Mouse (Mus musculus) forebrain, embryonic 14.5 days (tissue): Measurements from ENCODE around the gene Reps2. TPM values are rescaled to one million over a fixed set of nuclear protein-coding genes. Genes with fewer than 3 reads are reported as not detected.
A peak's percentile ranks its signal among the peaks of the same experiment; 100 is the strongest.

Experiments used
- ATAC-seq: fragments of 200-750 bp; cut with Nextera tagmentation; 2 replicates; pipeline ENCODE4 v1.8.0; 2017; ENCODE audit warnings: mild to moderate bottlenecking, moderate library complexity
- DNase-seq: peaks from one replicate; pipeline ENCODE4 v3.0.0-alpha.2; 2015; ENCODE audit warnings: low spot score
- H3K27ac ChIP-seq: fragments of 300-500 bp; sonication (generic); 2 replicates; pipeline ENCODE4 v1.5.1; 2014; ENCODE audit warnings: low read depth, mild to moderate bottlenecking, control low read depth, low read length, moderate library complexity
- H3K27me3 ChIP-seq: fragments of 300-500 bp; sonication (generic); replicated peaks from 2 replicates; pipeline ENCODE4 v1.6.1; 2014; ENCODE audit warnings: low read length, control low read depth, mixed read lengths; ENCODE audit not compliant: control insufficient read depth, insufficient read depth
- H3K36me3 ChIP-seq: fragments of 300-500 bp; sonication (generic); 2 replicates; pipeline ENCODE4 v1.6.1; 2014; ENCODE audit warnings: low read length, control low read depth; ENCODE audit not compliant: control insufficient read depth, insufficient read depth
- H3K4me1 ChIP-seq: fragments of 300-500 bp; sonication (generic); 2 replicates; pipeline ENCODE4 v1.6.1; 2014; ENCODE audit warnings: antibody characterized with exemption, low read length, control low read depth; ENCODE audit not compliant: control insufficient read depth, insufficient read depth
- H3K4me2 ChIP-seq: fragments of 300-500 bp; sonication (generic); 2 replicates; pipeline ENCODE4 v1.6.1; 2014; ENCODE audit warnings: mild to moderate bottlenecking, control low read depth, low read length
- H3K4me3 ChIP-seq: fragments of 300-500 bp; sonication (generic); 2 replicates; pipeline ENCODE4 v1.5.1; 2014; ENCODE audit warnings: low read depth, low read length, control low read depth
- H3K9ac ChIP-seq: fragments of 300-500 bp; sonication (generic); 2 replicates; pipeline ENCODE4 v1.6.1; 2014; ENCODE audit warnings: mild to moderate bottlenecking, low read length, control low read depth, moderate library complexity
- H3K9me3 ChIP-seq: fragments of 300-500 bp; sonication (generic); replicated peaks from 2 replicates; pipeline ENCODE4 v1.6.1; 2016; ENCODE audit warnings: low read length, control low read depth, mixed read lengths; ENCODE audit not compliant: control insufficient read depth
- WGBS: fragments of 180-500 bp; shearing (Covaris S2); extraction: QIAGEN DNeasy Blood & Tissue Kit; methylation state at CpG from one replicate; pipeline ENCODE4 v1.1.7; 2014; 5-methylcytosine and 5-hydroxymethylcytosine counted together
- polyA plus RNA-seq: library from polyadenylated mRNA; unstranded; fragments of >200 nt; fragmentation: Nextera tagmentation; extraction: Ambion mirVana; gene quantifications from 2 replicates; pipeline ENCODE4 v1.2.1, GENCODE M21; 2014

The Reps2 gene
- polyA plus RNA-seq, 1 experiment from 2014 or later = 2.2 TPM

DNA sequence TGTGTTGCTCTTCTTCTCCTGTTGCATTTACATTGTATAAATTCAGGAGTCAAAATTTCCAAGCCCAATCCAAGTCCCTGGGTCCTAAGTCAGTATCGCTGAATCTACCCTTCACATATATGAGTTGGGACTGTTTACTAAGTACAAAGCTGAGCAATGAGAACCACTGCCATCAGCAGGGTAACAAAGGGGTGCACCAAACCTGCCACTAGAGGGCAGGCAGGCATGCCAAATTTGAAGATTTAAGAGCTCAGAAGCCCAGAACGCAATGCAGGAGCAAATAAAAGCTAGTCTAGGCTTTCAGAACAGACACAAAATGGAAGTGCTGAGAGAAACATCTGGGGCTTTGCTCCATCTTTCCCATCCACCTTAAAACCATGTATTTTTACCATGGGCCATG is 116.2 kb downstream of the Reps2 start:
- Histone ChIP-seq H3K27me3 (no peaks in the 10 kb centered on the region), H3K4me3 (no peak overlapping the region), H3K9ac (no peak overlapping the region), H3K27ac (no peak overlapping the region), H3K36me3 (no peaks in the 10 kb centered on the region), H3K9me3 (no peaks in the 10 kb centered on the region), H3K4me2 (no peak overlapping the region), H3K4me1 (no peaks in the 10 kb centered on the region)
- DNase-seq (peak; percentile 76), ATAC-seq (peak; percentile 54; the same call in 1 of the 2 replicates)
- WGBS = 42% methylated on average over 2 of the region's 2 CpGs

DNA sequence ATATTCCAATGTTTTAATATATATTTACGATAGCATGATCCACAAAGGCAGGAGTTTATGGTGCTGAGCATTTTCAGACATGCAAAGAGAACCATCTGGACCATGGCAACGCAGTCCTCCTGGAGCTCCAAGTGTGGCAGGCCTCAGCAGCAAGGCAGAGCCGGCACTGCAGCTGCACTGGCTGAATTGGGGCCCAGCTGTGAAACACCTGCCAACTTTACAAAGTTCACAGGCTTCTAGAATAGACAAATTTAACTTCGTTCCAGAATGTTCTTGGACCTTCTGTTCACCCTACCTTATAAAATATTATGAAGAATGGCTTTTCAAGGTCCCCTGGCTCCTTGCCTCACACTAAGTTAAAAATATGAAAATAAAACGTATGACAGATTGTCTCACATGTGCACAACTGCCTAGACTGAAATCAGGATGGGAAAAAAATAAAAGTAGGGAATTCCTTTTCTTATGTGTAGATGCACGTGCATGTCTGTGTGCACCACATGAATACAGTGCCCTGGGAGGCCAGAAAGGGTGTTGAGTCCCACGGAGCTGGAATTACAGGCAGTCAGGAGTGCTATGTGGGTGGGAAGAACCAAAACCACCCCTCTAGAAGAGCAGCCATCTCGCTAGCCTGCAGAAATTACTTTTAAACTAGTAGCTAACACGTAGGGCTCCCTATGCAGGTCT is 121.5 kb downstream of the Reps2 start:
- Histone ChIP-seq H3K36me3 (no peaks in the 10 kb centered on the region), H3K4me1 (no peaks in the 10 kb centered on the region), H3K4me2 (no peak overlapping the region), H3K4me3 (no peak overlapping the region), H3K27ac (no peak overlapping the region), H3K27me3 (no peaks in the 10 kb centered on the region), H3K9ac (no peak overlapping the region), H3K9me3 (no peaks in the 10 kb centered on the region)
- DNase-seq (peak; percentile 32), ATAC-seq (0 out of 2 replicates have a peak, but pooled peaks have one; percentile 40)
- 60% methylated on average over 9 of the region's 9 CpGs for WGBS

DNA sequence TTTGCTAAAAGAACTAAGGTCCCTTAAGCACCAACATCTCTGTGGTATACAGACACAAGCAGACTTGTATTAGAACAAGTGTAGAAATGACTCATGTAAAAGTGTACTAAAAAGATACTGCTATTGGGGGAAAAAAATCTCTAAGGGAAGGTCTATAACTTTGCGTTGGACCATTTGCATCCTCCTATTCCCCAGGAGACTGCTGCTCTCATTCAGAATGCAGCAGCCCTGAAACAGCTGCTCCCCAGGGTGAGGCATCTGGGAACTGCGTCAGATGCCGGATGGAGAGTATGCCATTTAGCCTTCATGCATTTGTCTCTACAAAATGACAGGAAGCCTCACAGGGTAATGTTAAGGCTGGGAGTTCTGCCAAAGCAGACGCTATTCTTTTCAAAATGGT is 122.3 kb downstream of the Reps2 start:
- Histone ChIP-seq H3K4me3 (no peak overlapping the region), H3K27me3 (no peaks in the 10 kb centered on the region), H3K36me3 (no peaks in the 10 kb centered on the region), H3K9ac (no peak overlapping the region), H3K4me1 (no peaks in the 10 kb centered on the region), H3K27ac (no peak overlapping the region), H3K9me3 (no peaks in the 10 kb centered on the region), H3K4me2 (no peak overlapping the region)
- peak; percentile 58 for DNase-seq
- WGBS = 35% methylated on average over 4 of the region's 4 CpGs
- ATAC-seq = peak; percentile 60; the same call in 1 of the 2 replicates

DNA sequence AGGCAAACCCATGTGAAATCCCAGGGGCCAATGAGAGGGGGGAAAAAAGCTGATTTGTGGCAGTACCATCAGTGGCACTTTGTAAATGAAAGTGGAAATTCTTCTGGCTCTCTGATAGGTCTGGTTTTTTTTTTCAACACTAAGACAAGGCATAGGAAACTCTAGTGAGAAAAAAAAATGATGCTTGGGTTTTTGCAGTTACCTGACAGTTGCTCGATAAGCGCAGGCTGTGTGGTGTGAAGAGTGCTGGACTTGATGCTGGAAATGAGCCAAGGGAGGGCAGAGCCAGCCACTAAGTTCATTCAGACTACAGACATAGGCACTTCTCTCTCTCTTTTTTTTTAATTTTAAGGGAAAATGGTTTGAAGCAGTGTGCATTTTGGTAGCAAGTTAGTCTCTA is 123.1 kb downstream of the Reps2 start:
- Histone ChIP-seq H3K4me3 (no peak overlapping the region), H3K9me3 (no peaks in the 10 kb centered on the region), H3K4me1 (no peaks in the 10 kb centered on the region), H3K36me3 (no peaks in the 10 kb centered on the region), H3K27ac (no peak overlapping the region), H3K27me3 (no peaks in the 10 kb centered on the region), H3K4me2 (no peak overlapping the region), H3K9ac (no peak overlapping the region)
- DNase-seq = no peak
- 63% methylated on average over 2 of the region's 2 CpGs for WGBS
- no peak for ATAC-seq

DNA sequence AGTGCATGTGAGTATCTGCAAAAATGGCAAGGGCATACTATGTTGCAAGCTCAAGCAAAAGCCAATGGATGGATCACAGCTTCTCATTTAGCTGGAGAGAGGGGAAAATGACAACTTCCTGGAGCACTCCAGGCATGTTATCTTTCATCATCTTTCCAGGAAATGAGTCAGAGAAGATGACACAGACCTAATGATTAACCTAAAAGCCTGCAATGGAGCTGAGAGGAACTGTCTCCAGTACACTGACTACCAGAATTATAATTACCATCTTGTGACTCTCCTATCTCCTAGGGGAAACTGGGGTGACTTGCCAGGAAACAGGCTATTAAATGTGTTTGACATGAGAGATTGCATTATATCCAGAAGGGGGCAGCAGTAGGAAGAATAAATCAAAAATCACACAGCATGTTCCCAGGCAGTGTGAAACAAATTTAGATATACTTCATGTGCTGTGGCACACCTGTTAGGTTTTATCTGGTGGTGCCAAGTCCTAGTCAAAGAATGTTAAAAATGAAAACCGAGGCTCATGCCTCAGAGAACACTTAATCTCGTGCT is 132.9 kb downstream of the Reps2 start:
- DNase-seq = peak; percentile 63
- no peaks in the 10 kb centered on the region for H3K27me3 ChIP-seq
- no peak overlapping the region for H3K4me3 ChIP-seq
- no peak overlapping the region for H3K9ac ChIP-seq
- H3K27ac ChIP-seq = no peak overlapping the region
- 73% methylated on average over 2 of the region's 2 CpGs for WGBS
- H3K4me1 ChIP-seq = no peaks in the 10 kb centered on the region
- H3K9me3 ChIP-seq = no peaks in the 10 kb centered on the region
- no peaks in the 10 kb centered on the region for H3K36me3 ChIP-seq
- ATAC-seq = 0 out of 2 replicates have a peak, but pooled peaks have one; percentile 32
- H3K4me2 ChIP-seq = no peak overlapping the region

DNA sequence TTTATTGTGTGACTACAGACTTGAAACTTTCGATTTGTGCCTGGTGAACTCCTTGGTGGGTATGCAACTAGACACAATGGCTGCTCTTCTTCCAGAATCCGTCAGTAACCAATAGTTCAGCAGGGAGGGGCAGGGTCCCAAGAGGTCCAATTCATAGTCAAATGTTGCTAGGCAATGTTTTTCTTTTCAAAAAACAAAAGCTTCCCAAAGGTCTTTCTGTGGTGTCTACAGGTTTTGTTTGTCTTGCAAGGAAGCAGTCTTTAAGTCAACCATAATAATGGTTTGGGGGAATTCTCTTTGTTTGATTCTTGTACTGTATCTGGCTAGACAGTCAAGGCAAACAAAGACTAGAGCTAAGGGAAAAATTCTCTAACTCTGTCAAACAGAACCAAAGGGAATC is 138.3 kb downstream of the Reps2 start:
- H3K36me3 ChIP-seq = no peaks in the 10 kb centered on the region
- H3K27ac ChIP-seq = no peak overlapping the region
- H3K4me2 ChIP-seq = no peak overlapping the region
- DNase-seq = no peak
- WGBS = 39% methylated on average over 2 of the region's 2 CpGs
- H3K9ac ChIP-seq = no peak overlapping the region
- H3K9me3 ChIP-seq = no peaks in the 10 kb centered on the region
- no peaks in the 10 kb centered on the region for H3K27me3 ChIP-seq
- ATAC-seq = no peak
- no peak overlapping the region for H3K4me3 ChIP-seq
- H3K4me1 ChIP-seq = no peaks in the 10 kb centered on the region

DNA sequence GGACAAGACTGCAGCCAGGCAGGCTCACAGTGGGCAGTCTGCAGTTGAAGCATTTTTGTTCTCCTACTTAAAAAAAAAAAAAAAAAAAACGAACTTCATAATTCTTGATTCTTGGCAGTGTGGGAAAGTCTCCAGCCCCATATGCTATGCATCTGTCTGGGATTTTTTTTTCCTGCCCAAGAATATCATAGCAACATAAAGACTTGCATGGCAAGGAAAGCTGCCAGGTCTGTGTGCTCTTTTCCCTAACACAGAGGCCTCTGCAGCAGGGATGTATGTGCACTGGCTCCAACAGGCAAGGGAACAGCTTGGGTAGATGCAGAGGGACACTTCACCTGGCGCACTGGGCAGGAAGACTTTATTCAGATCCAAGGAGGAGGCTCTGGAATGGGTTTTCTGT is 140.0 kb downstream of the Reps2 start:
- Histone ChIP-seq H3K4me3 (no peak overlapping the region), H3K36me3 (no peaks in the 10 kb centered on the region), H3K4me1 (no peaks in the 10 kb centered on the region), H3K27ac (no peak overlapping the region), H3K9me3 (no peaks in the 10 kb centered on the region), H3K4me2 (no peak overlapping the region), H3K9ac (no peak overlapping the region), H3K27me3 (no peaks in the 10 kb centered on the region)
- no peak for ATAC-seq
- peak; percentile 17 for DNase-seq
- WGBS = 45% methylated on average over 2 of the region's 2 CpGs

DNA sequence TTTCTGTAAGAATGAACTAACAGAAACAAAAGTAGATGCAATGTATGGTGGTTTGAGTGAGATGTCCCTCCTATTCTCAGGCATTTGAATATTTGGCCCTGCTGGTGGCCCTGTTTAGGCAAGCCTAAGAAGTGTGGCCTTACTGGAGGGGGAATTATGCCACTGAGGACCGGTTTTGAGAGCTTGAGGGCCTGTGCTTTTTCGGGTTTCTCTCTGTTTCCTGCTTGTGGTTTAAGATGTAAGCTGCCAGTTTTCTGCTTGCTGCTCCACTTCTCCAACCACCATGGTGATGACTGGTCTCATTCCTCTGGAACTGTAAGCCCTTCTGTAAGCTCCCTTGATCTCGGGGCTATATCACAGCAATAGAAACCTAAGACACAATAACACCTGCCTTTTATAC is 142.5 kb downstream of the Reps2 start:
- ATAC-seq (no peak), DNase-seq (no peak)
- 75% methylated on average over 3 of the region's 3 CpGs for WGBS
- Histone ChIP-seq H3K9me3 (no peaks in the 10 kb centered on the region), H3K4me3 (no peak overlapping the region), H3K9ac (no peak overlapping the region), H3K4me1 (no peaks in the 10 kb centered on the region), H3K4me2 (no peak overlapping the region), H3K36me3 (no peaks in the 10 kb centered on the region), H3K27ac (no peak overlapping the region), H3K27me3 (no peaks in the 10 kb centered on the region)

DNA sequence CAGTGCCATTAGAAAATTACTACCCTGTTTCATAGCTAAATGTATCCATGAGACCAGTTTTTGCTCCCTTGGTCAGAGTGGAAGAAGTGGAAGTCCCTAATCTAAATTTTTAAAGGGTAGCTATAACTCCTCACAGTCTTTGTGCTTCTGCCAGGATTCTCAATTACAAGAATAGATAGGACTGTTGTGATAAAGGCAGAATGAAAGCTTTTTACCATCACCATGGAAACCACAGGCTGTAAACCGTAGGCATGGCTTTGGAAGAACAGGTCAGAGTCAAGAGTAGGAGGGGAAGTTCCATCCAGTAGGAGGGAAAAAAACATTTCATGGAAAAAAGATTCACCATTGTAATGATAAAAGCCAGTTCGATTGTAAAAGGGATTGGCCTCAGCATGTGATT is 147.0 kb downstream of the Reps2 start:
- DNase-seq (peak; percentile 1), ATAC-seq (no peak)
- WGBS = 59% methylated on average over 2 of the region's 2 CpGs
- Histone ChIP-seq H3K4me3 (no peak overlapping the region), H3K27ac (no peak overlapping the region), H3K4me2 (no peak overlapping the region), H3K27me3 (no peaks in the 10 kb centered on the region), H3K9me3 (no peaks in the 10 kb centered on the region), H3K4me1 (no peaks in the 10 kb centered on the region), H3K36me3 (no peaks in the 10 kb centered on the region), H3K9ac (no peak overlapping the region)
